Mouse (Mus musculus) olfactory bulb, adult 2 months (tissue): Measurements from ENCODE around the gene Shank2.

Experiments
- CTCF ChIP-seq: fragments of 200-500 bp; IDR thresholded peaks from 2 replicates; pipeline ENCODE4 v1.5.1; 2012; ENCODE audit warnings: low read depth, mild to moderate bottlenecking, low read length, moderate library complexity; ENCODE audit not compliant: insufficient read depth
- POLR2A ChIP-seq: fragments of 200-500 bp; IDR thresholded peaks from 2 replicates; pipeline ENCODE4 v1.6.1; 2012; ENCODE audit warnings: mild to moderate bottlenecking, low read depth, low read length, moderate library complexity; ENCODE audit not compliant: insufficient read depth

GRCm38 (mm10) chr7:144070162-144070949 is 68.6 kb downstream of the Shank2 start:
- TF ChIP-seq CTCF: no peak
- no peak for TF ChIP-seq POLR2A
